Mouse (Mus musculus) heart, adult 9 months (tissue): ENCODE data around the gene 2610528A11Rik.
"Not testable (repeated sequence)": the region's sequence is repeated elsewhere in the genome, so short reads cannot be mapped to it uniquely, and the experiment has no call there.

ENCODE experiments used
- DNase-seq, 2 experiments: peaks; one replicate each; pipeline ENCODE4 v3.0.0; 2022; ENCODE audit warnings: low spot score in 2 of 2

Gene 2610528A11Rik

DNA sequence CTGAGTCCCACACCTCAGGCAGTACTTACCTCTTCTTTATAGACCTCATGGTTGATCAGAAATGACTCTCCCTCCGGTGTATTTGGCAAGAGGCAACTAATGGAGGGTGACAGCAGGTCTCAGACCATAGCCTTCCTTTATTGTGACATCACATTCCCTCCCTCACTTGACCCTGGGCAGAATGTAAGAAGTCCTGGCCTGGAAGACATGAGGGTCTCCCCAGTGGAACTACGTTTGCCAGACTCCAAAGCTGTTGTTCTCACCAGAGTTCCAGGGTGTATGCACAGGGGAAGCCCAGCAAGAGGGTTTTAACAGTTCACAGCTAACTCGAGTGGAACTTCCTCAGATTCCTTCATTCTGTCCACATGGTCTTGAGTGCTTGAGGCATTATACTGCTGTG is at the start of gene 2610528A11Rik:
Gene 2610528A11Rik, minus strand, starts transcription at position 101 of the 400 bp plus-strand sequence.
- no peak for DNase-seq

DNA sequence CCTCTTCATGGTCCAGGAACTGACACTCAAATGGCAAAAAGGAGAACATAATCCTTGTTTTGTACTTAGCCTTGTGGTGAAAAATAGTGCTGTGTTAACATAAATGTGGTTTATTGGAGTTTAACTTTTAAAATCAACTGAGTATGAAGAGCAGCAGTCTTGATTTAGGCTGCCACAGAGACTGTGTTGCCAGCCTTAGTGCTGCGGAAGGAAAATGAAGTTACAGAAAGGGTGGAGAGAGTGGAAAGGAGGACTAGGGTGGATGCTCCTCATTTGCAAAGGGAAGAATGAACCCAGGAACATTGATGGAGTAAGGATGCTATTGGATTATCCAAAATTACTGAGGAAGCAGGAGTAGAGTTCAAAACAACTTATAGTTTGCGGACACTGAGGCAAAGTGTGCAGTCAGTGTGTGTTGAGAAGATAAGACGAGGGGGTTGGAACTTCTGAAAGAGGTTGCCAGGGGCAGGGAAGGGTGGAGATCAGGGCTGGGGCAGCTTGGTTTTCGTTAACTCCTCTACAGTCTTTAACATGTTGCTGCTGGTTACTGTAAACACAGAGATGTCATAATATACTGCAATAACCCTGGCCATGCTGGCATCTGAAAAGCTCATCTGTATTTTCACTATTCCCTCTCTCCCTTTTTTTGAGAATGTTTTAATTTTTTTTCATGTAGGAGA is 49.6 kb upstream of the 2610528A11Rik start:
- no peak for DNase-seq

DNA sequence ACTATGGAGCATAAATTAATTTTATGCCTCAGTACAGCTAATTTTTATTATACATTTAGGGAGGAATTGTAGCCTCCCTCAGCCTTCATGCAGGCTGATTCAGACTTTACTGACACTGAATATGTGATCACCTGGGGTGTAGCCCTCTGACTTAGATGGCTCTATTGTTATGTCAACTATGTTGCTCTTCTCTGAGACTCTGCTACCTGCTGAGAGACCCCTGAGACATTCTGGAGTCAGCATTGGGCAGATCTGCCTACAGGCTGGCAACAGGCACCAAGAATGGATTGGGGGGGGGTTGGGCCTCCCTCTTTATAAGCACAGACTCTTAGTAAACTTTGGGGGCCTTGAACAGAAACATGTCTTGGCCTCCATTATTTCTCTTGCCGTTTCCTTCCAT is 40.6 kb upstream of the 2610528A11Rik start:
- no peak for DNase-seq

DNA sequence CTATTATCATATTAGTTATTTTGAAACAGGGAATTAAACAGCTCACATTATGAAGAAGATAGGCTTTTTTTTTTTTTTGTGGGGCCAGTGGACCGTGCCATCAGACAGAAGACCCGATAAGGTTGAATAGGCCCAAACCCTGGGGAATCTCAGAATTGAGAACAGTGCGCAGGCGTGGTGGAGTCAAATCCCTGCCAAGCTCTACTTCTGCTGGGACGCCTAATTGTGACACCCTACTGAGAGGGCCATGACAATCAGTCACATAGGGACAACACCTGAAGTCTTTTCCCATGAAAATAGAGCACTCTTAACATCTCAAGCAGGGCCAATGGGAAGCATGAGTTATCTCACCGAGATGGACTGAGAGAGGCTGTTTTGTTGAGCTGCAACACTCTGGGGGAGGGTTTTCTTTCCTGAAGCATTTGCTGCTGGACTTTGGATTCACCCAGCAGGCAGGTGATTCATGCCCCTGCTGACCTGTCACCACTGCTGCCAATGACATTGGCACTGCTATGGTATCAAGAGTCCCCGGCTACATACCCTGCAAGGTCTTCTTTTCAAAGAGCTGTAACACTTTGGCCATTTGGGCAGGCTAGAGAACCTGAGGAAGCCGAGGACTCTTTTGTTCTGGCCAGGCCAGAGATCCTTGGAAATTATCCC is 25.4 kb upstream of the 2610528A11Rik start:
- no peak for DNase-seq

DNA sequence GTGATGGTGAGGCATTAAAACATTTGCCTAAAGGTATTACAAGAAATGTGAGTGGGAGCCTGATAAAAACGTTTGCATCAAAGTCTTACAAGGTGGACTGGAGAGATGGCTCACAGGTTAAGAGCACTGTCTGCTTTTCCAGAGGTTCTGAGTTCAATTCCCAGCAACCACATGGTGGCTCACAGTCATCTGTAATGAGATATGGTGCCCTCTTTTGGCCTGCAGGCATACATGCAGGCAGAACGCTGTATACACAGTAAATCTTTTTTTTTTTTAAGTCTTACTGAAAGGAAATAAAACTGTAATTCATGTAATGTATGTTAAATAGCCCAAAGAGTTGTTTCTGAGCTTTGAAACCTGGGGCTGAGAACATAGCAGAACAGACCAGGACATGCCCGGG is 23.8 kb upstream of the 2610528A11Rik start:
- not testable (repeated sequence) for DNase-seq

DNA sequence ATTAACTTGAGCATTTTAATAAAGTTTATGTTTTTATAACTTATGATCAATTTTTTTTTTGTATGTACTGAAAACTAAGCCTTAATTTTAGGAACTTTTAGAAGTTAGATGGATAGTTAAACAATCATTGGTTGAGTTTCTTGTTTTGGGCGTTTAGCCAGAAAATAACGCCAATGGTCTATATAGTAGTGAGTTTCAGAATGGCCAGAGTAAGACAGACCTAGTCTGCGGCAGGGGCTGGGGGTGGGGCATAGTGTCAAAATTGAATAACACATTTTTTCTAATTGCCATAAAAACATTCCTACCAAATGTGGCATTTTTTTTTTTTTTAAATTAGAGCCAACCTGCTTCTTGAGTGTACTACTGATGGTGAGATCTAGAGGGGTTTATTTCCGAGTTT is 22.3 kb upstream of the 2610528A11Rik start:
- DNase-seq = no peak

DNA sequence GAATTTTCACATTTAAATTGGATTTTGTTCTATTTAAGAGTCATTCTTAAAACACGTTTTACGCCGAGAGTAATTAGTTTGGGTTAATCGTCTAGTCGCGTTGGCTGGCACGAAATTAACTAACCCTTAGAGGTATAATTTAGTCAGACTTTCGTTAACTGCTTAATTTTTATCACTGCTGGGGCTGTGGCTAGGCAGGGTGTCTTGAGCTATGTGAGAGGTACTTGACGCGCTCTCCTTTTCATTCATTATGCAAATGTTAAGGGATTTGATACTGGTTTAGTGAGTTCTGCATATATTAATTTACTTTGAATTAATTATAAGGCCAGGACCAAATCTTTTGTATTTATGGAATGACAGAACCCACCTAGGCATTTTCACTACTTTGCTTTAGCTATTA is 21.8 kb upstream of the 2610528A11Rik start:
- DNase-seq = no peak

DNA sequence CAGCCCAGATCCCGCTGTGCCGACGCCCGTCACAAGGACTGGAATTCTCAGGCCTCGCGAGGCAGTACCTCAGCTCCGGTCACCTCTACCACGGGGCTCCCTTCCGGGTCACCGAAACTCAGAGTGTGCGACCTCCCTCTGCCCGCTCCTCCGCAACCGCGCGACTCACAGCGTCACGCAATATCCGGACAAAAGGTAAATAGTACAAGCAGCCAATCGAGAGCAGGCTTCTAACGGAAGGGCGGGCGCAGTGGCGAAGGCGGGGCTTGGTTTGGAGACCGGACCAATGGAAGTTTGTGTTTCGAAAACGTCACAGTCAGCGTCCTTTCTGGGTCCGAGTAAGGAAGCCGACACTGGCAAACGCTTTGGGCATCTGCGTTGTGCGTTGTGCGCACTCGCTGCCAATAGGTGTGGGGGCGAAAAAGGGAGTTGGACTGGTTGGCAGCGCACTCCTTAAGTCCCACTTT is 21.3 kb upstream of the 2610528A11Rik start, which contains the start of gene Ghitm:
Gene Ghitm, minus strand, starts transcription at position 146 of the 467 bp plus-strand sequence.
- peak; percentile 98 for DNase-seq

DNA sequence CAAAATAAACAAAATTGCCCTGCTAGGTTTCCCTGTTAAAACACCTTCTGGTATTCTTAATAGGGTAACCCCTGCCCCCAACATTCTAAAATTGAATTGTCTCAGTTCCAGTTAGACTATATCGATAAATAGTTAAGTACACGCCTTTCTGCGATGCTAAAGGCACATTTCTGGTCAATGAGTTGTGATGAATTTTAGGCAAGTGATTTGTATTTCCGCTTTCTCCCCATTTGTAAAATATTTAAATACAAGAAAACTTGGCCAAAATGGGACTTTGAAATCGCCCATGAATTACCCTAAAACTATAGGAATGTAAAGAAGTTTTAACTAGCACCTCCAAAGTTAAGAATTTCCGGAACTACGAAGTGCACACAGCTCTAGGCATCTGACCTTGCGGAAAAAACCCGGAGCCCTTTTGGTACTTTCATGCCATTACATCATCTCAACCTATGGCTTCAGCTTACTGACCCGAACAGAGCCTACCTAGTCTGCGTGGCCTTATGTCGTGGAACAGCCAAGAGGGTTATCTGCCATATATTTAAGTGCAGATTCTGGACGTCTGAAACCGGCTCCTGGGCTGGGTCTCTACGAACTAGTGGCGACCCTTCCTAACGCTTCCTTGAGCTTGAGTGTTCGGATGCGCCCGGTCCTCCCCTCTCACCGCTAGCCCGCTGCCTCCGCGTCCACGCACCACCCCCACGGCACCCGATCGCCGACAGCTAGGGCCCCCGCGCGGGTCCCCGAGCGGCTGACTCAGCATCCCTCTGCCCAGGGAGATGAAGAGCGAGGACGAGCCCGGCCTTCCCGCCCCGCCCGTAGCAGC is 20.7 kb upstream of the 2610528A11Rik start:
- DNase-seq = no peak

DNA sequence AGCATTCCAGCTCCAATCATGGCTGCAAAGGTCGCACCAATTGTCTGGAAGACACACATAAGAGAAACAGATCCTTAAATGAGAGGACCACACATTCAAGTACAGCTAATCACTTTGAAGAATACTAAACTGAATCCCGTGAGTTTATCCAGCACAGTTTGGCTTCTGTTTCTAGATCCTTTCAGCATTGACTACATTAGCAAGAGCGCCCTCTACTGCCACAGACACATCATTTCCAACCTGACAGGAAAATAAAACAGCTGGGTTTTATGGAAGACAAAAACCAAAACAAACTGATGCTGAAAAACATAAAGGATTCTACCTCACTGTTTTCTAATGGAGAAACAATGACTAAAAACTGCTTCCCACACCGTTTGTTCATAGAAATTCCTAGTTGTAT is 13.8 kb upstream of the 2610528A11Rik start:
- no peak for DNase-seq

DNA sequence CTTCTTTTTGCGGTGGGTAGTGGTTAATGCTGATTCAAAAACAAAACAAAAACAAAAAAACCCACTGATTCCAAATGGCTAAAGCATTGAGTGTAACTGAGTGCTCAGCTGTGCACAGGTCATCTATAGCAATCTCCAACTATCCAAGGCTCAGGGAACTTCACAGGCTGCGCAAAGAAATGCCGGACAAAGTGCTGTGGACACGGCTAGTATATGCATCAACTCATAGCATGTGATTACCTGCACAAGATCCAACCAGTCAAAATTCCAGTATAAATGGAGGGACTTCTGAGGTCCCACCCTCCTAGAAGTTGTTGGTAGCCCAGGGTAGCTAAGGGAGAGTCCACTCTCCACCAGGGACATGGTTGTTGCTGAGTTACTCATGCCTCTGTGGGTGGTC is 5.4 kb upstream of the 2610528A11Rik start:
- DNase-seq = no peak

DNA sequence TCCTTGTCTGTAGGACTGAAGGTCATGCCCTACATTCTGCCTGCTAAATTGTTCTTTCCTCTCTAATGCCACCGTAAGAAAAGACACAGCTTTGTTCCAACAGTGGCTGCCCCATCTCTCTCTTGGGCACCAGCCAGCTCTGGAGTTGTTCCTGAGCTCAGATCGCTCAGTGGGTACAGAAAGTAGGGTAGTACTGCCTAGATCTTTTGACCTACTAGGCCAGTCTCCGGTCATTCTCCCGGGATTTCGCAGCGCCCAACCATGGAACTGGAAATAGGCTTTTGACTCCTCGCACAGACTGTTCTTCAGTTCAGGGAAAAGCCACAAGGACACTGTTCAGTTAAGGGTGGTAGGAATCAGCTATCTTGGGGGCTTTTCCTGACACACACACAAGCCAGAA is 891 bp downstream of the 2610528A11Rik start:
- DNase-seq = no peak

DNA sequence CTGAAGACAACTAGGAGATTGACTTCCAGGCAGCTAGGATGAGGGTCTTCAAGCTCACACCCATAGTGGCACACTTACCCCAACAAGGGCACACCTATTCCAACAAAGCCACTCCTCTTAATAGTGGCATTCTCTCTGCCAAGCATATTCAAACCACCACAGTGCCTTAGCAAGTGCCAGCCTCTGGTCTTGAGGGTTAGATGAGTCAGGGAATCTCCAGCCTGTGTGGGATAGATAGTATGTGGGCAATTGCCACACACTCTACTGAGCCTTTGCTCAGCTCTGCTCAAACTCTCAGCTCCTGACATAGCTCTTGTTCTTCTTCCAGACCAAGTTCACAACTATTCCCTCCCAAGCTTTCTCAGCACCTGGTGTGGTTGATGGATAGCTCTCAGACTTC is 2.5 kb downstream of the 2610528A11Rik start:
- DNase-seq = no peak

DNA sequence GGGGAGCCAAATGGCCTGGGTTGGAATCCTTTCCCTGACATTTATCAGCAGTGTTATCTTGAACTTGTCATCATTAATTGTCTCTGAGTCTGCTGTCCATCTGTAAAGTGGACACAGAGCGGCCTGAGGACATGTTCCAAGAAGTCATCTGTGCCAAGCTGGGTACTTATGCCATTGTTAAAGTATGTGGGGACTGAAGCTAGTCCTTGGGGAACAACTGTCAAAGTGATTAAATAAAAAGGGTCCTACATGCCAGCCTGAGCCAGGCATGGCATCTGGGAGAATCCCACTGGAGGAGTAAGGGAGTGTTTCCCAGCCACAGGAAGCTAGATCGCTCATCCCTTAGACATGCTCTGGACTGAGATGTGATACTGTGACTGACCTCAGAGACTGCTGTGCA is 3.4 kb downstream of the 2610528A11Rik start:
- no peak for DNase-seq

DNA sequence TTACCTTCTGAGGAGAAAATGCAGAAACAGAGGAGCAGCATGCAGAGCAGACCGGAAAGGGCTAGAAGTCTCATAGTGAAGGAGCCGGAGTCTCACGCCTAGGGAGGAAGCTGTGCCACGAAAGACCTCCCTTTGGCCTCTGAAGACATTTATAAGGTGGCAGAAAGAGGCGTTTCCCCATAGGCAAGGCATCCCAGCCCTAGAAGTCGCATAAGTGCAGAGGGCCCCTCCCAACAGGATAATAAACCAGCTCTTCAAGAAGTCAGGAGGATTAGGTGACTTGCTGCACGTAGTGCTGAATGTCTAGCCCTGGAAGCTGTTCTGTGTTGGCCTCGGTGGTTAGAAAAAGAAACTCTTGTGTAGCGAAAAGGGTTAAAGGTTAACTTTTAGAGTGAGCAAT is 3.8 kb downstream of the 2610528A11Rik start:
- no peak for DNase-seq

DNA sequence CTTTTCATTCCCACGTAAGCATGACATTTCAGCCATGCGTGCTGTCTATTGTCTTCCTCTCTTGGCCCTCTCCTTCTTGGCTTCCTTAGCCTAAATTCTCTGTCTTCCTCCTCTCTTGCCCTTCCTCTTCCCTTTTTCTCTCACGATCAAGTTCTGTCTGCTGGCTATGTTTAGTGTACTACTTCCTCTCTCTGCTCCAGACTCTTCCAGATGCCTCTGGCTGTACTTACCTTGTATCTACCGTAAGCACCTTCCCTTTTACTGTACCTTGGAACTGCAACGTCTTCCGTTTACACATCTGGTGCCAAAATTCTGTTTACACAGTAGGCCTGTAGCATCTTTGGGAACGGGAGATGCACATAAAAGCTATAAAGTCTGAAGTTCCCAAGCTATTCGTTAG is 4.4 kb downstream of the 2610528A11Rik start:
- DNase-seq = no peak

DNA sequence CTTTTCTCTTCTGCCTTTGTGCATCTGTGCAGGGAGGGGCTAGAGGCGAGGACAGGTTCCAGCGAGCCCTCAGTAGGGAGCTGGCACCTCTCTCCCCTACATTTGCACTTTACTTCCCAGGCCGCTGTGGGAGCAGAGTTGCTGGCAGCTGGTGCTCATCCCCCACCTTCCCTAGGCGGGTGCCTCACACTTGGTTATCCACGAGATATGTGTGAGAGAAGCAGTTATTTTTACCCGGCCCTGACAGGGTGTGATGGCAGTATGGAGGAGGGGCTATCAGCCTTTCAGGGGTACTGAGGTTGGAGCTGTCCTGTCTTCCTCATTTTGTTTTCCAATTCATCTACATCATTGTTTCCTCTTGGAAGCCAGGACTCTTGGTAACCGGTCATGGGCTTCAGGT is 8.0 kb downstream of the 2610528A11Rik start:
- DNase-seq = no peak

DNA sequence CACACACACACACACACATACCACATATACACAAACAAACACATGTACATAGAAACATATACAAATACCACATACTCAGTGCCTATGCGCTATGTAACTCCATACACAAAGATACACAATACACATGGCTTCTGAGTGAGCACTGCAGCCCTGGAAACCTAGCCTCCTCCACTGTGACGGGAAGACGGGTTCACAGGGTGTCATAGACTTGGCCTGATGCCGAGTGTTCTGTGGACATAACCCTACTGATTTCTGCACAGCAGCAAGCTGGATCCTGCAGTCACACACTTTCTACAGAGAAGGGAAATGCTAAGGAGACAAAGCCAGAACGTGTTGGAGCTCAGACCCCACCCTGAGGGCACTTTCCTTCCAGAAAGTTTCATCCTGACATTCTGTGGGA is 9.1 kb downstream of the 2610528A11Rik start:
- peak; percentile 8 to 15 for DNase-seq

DNA sequence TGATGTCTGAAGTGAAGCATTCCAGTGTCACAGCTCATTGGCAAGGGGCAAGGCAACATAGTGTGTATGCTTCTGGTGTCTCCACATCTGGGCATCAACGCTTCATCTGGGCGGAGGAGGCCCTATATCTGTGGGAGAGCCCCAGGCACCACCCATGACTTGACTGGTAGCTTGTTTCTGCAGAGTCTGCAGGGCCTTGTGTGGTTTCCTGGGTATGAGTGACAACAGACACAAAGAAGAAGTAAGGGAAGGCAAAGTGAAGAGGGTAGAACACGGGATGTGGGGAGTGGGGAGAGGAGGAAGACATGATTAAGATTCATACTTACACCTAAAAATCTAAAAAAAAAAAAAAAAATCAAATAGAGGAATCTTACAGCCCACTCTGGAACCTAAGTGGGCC is 11.3 kb downstream of the 2610528A11Rik start:
- no peak for DNase-seq

DNA sequence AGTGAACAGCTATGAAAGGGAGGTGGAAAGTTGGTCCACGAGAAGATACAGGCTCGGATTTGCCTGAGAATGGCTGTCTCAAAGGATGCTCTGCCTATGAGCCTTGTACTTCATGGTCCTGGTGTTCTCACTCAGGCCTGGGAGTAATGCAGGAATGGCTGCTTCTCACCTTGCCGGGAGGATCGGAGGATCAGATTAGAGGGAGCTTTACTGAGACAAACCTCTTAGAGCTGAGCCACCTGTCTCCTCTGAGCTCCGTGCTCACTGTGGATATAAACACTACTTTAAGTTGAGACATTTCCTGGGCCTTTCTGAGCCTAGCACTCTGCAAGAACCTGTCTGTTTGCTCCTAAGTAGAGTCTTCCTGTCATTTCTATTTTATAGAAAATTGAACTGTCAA is 12.3 kb downstream of the 2610528A11Rik start:
- DNase-seq = no peak

DNA sequence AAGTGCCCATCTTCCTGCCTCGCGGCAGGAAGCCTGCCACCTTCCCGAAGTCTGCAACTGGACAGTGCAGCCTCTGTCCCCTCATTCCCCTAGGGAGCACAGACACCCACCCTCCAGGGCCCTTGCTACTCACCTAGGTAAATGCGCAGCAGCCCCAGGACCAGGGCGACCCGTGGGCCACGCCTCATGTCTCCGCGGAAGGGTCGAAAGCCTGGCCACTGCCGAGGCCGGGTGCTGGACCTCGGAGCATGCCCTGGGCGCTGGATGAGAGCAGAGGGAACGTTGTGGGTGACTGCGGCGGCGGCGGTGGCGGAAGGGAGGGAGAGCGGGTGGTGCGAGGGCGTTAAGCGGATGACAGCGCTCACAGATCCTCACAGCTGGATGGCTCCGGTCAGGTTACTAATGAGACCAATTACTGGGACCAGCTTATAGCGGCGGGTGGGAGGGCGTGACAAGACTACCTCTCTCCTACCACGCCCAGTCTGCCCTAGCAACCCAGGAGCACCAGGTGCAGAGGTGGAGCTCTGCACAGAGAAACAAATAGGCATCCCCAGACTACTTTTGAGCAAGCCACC is 15.8 kb downstream of the 2610528A11Rik start, which contains the start of gene Cdhr1:
Gene Cdhr1, minus strand, starts transcription at position 392 of the 575 bp plus-strand sequence.
- no peak for DNase-seq

DNA sequence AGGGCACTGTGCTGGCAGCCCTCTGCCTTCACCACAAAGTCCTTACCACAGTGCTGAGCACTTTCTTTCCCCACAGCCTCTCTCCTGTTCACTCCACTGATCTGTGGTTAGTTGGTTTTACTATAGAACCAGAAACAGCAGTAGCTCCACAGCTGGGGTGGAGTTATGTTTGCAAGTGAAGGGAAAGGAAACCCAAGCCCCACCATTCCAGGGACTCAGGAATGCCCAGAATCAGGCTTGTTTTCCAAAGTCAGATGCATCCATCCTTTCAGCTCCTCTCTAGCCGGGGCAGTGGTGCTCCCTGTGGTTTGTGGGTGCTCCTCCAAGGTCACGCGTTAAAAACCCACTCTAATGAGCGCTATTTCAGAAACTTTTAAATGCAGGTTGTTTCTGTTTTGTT is 18.3 kb downstream of the 2610528A11Rik start:
- no peak for DNase-seq
